Mouse (Mus musculus) stomach, postnatal 0 days (tissue): Measurements from ENCODE around the gene Banp. TPM values are rescaled to one million over a fixed set of nuclear protein-coding genes. Genes with fewer than 3 reads are reported as not detected.
A peak's percentile ranks its signal among the peaks of the same experiment; 100 is the strongest.

ENCODE experiments used
- ATAC-seq: fragments of 200-750 bp; cut with Nextera tagmentation; 2 replicates; pipeline ENCODE4 v1.8.0; 2017; ENCODE audit not compliant: low FRiP score, low TSS enrichment
- DNase-seq: peaks from one replicate; pipeline ENCODE4 v3.0.0-alpha.2; 2016; ENCODE audit warnings: low spot score
- H3K27ac ChIP-seq: fragments of 300-500 bp; sonication (generic); replicated peaks from 2 replicates; pipeline ENCODE4 v1.5.1; 2014; ENCODE audit warnings: mild to moderate bottlenecking, control low read depth
- H3K27me3 ChIP-seq: fragments of 300-500 bp; sonication (generic); 2 replicates; pipeline ENCODE4 v1.6.1; 2014; ENCODE audit warnings: low read length; ENCODE audit not compliant: control insufficient read depth, insufficient read depth
- H3K36me3 ChIP-seq: fragments of 300-500 bp; sonication (generic); 2 replicates; pipeline ENCODE4 v1.6.1; 2014; ENCODE audit warnings: low read length, mixed read lengths; ENCODE audit not compliant: control insufficient read depth, insufficient read depth
- H3K4me1 ChIP-seq: fragments of 300-500 bp; sonication (generic); replicated peaks from 2 replicates; pipeline ENCODE4 v1.6.1; 2014; ENCODE audit warnings: antibody characterized with exemption; ENCODE audit not compliant: control insufficient read depth, insufficient read depth
- H3K4me2 ChIP-seq: fragments of 300-500 bp; sonication (generic); replicated peaks from 2 replicates; pipeline ENCODE4 v1.6.1; 2014; ENCODE audit warnings: low read depth, mild to moderate bottlenecking, control low read depth, moderate library complexity
- H3K4me3 ChIP-seq: fragments of 300-500 bp; sonication (generic); 2 replicates; pipeline ENCODE4 v1.5.1; 2014; ENCODE audit warnings: low read depth, low read length, control low read depth
- H3K9ac ChIP-seq: fragments of 300-500 bp; sonication (generic); 2 replicates; pipeline ENCODE4 v1.6.1; 2014; ENCODE audit warnings: mild to moderate bottlenecking, low read length, control low read depth, mixed read lengths
- H3K9me3 ChIP-seq: fragments of 300-500 bp; sonication (generic); 2 replicates; pipeline ENCODE4 v1.6.1; 2016; ENCODE audit warnings: low read length; ENCODE audit not compliant: control insufficient read depth
- CTCF ChIP-seq: IDR thresholded peaks from 2 replicates; pipeline ENCODE4 v1.5.1; 2016; ENCODE audit warnings: antibody characterized with exemption, low read depth, mild to moderate bottlenecking, moderate library complexity
- EP300 ChIP-seq: optimal IDR thresholded peaks from 2 replicates; pipeline ENCODE3; 2016; ENCODE audit warnings: antibody characterized with exemption
- WGBS: fragments of 180-500 bp; shearing (Covaris S2); extraction: QIAGEN DNeasy Blood & Tissue Kit; methylation state at CpG from one replicate; pipeline ENCODE4 v1.1.7; 2014; 5-methylcytosine and 5-hydroxymethylcytosine counted together
- polyA plus RNA-seq: library from polyadenylated mRNA; unstranded; fragments of >200 nt; fragmentation: Nextera tagmentation; extraction: Ambion mirVana; gene quantifications from 2 replicates; pipeline ENCODE4 v1.2.1, GENCODE M21; 2015

Gene Banp
- polyA plus RNA-seq, 1 experiment from 2014 or later, result 9.0 TPM

- Histone ChIP-seq H3K4me1 (no peaks in the 10 kb centered on the region), H3K4me3 (no peak overlapping the region), H3K27me3 (no peaks in the 10 kb centered on the region), H3K36me3 (peaks cover 4% of the 10 kb centered on the region), H3K9ac (no peak overlapping the region), H3K4me2 (no peak overlapping the region), H3K27ac (no peak overlapping the region), H3K9me3 (no peaks in the 10 kb centered on the region)
- no peak for ATAC-seq
- DNase-seq, result no peak
- no peak for TF ChIP-seq CTCF
- no peak for TF ChIP-seq EP300
- 87% methylated on average over 9 of the region's 9 CpGs for WGBS
Measured at GRCm38 (mm10) chr8:121990506-121991255, 41.1 kb downstream of the Banp start.

- Histone ChIP-seq H3K27ac (no peak overlapping the region), H3K4me3 (no peak overlapping the region), H3K4me1 (no peaks in the 10 kb centered on the region), H3K4me2 (no peak overlapping the region), H3K36me3 (peaks cover 4% of the 10 kb centered on the region), H3K9me3 (no peaks in the 10 kb centered on the region), H3K27me3 (no peaks in the 10 kb centered on the region), H3K9ac (no peak overlapping the region)
- TF ChIP-seq EP300 (no peak), CTCF (no peak)
- ATAC-seq (no peak), DNase-seq (no peak)
- WGBS, result 74% methylated on average over 7 of the region's 7 CpGs
Measured at GRCm38 (mm10) chr8:121991611-121992010, 42.1 kb downstream of the Banp start.

- Histone ChIP-seq H3K36me3 (peaks cover 5% of the 10 kb centered on the region), H3K27me3 (no peaks in the 10 kb centered on the region), H3K4me2 (no peak overlapping the region), H3K4me1 (no peaks in the 10 kb centered on the region), H3K9ac (no peak overlapping the region), H3K9me3 (no peaks in the 10 kb centered on the region), H3K4me3 (no peak overlapping the region), H3K27ac (no peak overlapping the region)
- ATAC-seq (no peak), DNase-seq (no peak)
- TF ChIP-seq EP300 (no peak), CTCF (no peak)
- WGBS, result 65% methylated on average over 4 of the region's 4 CpGs
Measured at GRCm38 (mm10) chr8:121992911-121993310, 43.4 kb downstream of the Banp start.

DNA sequence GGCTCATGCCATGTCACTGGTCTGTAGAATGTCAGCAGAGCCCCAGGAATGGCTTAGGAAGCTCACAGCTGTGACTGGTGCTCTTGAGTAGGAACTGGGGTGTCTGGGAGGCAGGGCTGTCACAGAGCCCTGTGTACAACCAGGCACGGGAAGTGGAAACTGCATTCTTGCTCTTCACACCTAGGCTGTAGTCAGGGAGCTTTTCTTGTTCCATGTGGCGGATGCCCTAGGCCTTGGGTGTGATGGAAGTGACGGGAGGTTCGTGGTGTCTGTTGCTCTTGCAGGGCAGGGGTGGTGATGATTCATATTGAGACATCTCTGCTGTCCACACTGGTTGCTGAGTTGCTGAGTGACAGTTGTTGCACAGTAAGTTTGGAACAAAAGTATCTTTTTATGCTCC is 45.6 kb downstream of the Banp start:
- DNase-seq (no peak), ATAC-seq (no peak)
- Histone ChIP-seq H3K4me1 (no peaks in the 10 kb centered on the region), H3K36me3 (peaks cover 12% of the 10 kb centered on the region), H3K9me3 (no peaks in the 10 kb centered on the region), H3K4me3 (no peak overlapping the region), H3K27ac (no peak overlapping the region), H3K4me2 (no peak overlapping the region), H3K9ac (peak overlapping the region; percentile 4; the same call in 1 of the 2 replicates), H3K27me3 (no peaks in the 10 kb centered on the region)
- TF ChIP-seq EP300 (no peak), CTCF (no peak)
- 67% methylated on average over 4 of the region's 4 CpGs for WGBS

- Histone ChIP-seq H3K9ac (no peak overlapping the region), H3K27me3 (no peaks in the 10 kb centered on the region), H3K27ac (no peak overlapping the region), H3K4me3 (no peak overlapping the region), H3K4me2 (no peak overlapping the region), H3K4me1 (no peaks in the 10 kb centered on the region), H3K36me3 (peaks cover 13% of the 10 kb centered on the region), H3K9me3 (no peaks in the 10 kb centered on the region)
- TF ChIP-seq CTCF (no peak), EP300 (no peak)
- DNase-seq (no peak), ATAC-seq (peak; percentile 61)
- 65% methylated on average over 3 of the region's 3 CpGs for WGBS
Measured at GRCm38 (mm10) chr8:121995895-121996294, 46.3 kb downstream of the Banp start.

- Histone ChIP-seq H3K9ac (no peak overlapping the region), H3K36me3 (peaks cover 13% of the 10 kb centered on the region)
- no peak for TF ChIP-seq EP300
- no peak for TF ChIP-seq CTCF
Measured at GRCm38 (mm10) chr8:121998631-121999030, 49.1 kb downstream of the Banp start.

More at GRCm38 (mm10) chr8:121998631-121999030, 49.1 kb downstream of the Banp start:
- Histone ChIP-seq H3K27me3 (no peaks in the 10 kb centered on the region), H3K27ac (no peak overlapping the region), H3K4me2 (no peak overlapping the region), H3K9me3 (no peaks in the 10 kb centered on the region), H3K4me3 (no peak overlapping the region), H3K4me1 (no peaks in the 10 kb centered on the region)
- WGBS, result 89% methylated on average over 4 of the region's 4 CpGs
- DNase-seq (no peak), ATAC-seq (no peak)
